Mouse (Mus musculus) monocyte, adult 2 months (primary cell): ENCODE data around the gene Pvr.

Source experiments
- DNase-seq, 2 experiments: peaks; one replicate each; pipeline ENCODE4 v3.0.0; 2022; ENCODE audit warnings: low spot score in 2 of 2, low read depth in 1 of 2

Pvr gene

GRCm38 (mm10) chr7:19875948-19876682 is 44.8 kb downstream of the Pvr start:
- DNase-seq, result peak in 1 of 2 experiments; percentile 27

GRCm38 (mm10) chr7:19871943-19872601 is 48.9 kb downstream of the Pvr start:
- DNase-seq, result no peak

- DNase-seq, result peak; percentile 45 to 65
Observed at GRCm38 (mm10) chr7:19871137-19871621, 49.8 kb downstream of the Pvr start.

- no peak for DNase-seq
Observed at GRCm38 (mm10) chr7:19867751-19868399, 53.1 kb downstream of the Pvr start.

GRCm38 (mm10) chr7:19866490-19866889 is 54.5 kb downstream of the Pvr start:
- DNase-seq, result no peak

GRCm38 (mm10) chr7:19865246-19866036 is 55.5 kb downstream of the Pvr start:
- DNase-seq, result no peak

GRCm38 (mm10) chr7:19864241-19864640 is 56.7 kb downstream of the Pvr start:
- DNase-seq, result no peak

GRCm38 (mm10) chr7:19861199-19861598 is 59.8 kb downstream of the Pvr start, which contains the start of gene Ceacam16:
Gene Ceacam16 (minus strand): TSS chr7:19861299.
- no peak for DNase-seq

GRCm38 (mm10) chr7:19859740-19860139 is 61.2 kb downstream of the Pvr start:
- DNase-seq, result no peak

- DNase-seq, result no peak
Observed at GRCm38 (mm10) chr7:19856283-19856682, 64.7 kb downstream of the Pvr start.

- DNase-seq, result no peak
Observed at GRCm38 (mm10) chr7:19855663-19856062, 65.3 kb downstream of the Pvr start.
